Mouse (Mus musculus) cortical plate, adult 2 months (tissue): ENCODE measurements around the gene Slc8a2. TPM values are rescaled to one million over a fixed set of nuclear protein-coding genes. Genes with fewer than 3 reads are reported as not detected.
A peak's percentile ranks its signal among the peaks of the same experiment; 100 is the strongest.

Experiments used
- H3K27ac ChIP-seq: fragments of 200-500 bp; 2 replicates; pipeline ENCODE4 v1.5.1; 2012; ENCODE audit warnings: low read length, control low read depth, inconsistent platforms; ENCODE audit not compliant: insufficient read depth
- H3K4me1 ChIP-seq: fragments of 200-500 bp; 2 replicates; pipeline ENCODE4 v1.6.1; 2011; ENCODE audit warnings: low read length; ENCODE audit not compliant: control insufficient read depth, insufficient read depth
- H3K4me3 ChIP-seq: fragments of 200-500 bp; 2 replicates; pipeline ENCODE4 v1.5.1; 2011; ENCODE audit warnings: mild to moderate bottlenecking, low read length, control low read depth; ENCODE audit not compliant: insufficient read depth
- CTCF ChIP-seq: fragments of 200-500 bp; IDR thresholded peaks from 2 replicates; pipeline ENCODE4 v1.5.1; 2011; ENCODE audit warnings: mild to moderate bottlenecking, control low read depth, low read length; ENCODE audit not compliant: insufficient read depth; ENCODE audit errors: extremely low read depth
- POLR2A ChIP-seq: fragments of 200-500 bp; IDR thresholded peaks from 2 replicates; pipeline ENCODE4 v1.6.1; 2011; ENCODE audit warnings: mild to moderate bottlenecking, low read length, control low read depth; ENCODE audit not compliant: insufficient read depth; ENCODE audit errors: extremely low read depth
- polyA plus RNA-seq: library from polyadenylated mRNA; depleted of rRNA; stranded (reverse); fragments of >200 nt; gene quantifications from 2 replicates; pipeline ENCODE4 v1.2.3, GENCODE M21; 2012; rRNA removed

Slc8a2 gene
- 164 and 183 TPM in 2 replicates for polyA plus RNA-seq

GRCm38 (mm10) chr7:16129421-16129845 is at the start of gene Slc8a2:
Gene Slc8a2, plus strand, starts transcription at chr7:16129826.
- Histone ChIP-seq H3K4me1 (peaks cover 6% of the 10 kb centered on the region), H3K4me3 (peak within 1 kb of the TSS; percentile 43), H3K27ac (peak within 1 kb of the TSS; percentile 72)
- TF ChIP-seq CTCF: no peak
- TF ChIP-seq POLR2A: peak; percentile 79

DNA sequence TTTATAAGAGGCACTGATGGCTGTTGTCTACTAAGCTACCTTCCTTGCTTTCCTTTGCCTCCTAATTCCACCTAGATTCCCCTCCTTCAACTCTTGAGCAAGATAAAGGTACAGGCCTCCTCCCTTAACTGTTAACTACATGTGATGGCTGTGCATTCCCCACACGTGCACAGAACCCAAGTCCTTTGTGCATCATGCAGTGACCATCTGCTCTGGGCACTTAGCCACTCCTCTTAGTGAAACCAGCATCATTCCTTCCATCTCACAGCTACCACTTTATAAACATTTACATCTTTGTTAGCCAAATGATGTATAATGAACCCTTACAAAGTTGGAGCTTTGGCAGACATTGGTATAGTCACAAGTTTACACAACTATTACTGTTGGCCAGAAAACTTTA is 49.7 kb upstream of the Slc8a2 start:
- Histone ChIP-seq H3K4me1 (no peaks in the 10 kb centered on the region), H3K27ac (no peak overlapping the region), H3K4me3 (no peak overlapping the region)
- TF ChIP-seq CTCF (no peak), POLR2A (no peak)

GRCm38 (mm10) chr7:16080581-16080980 is 49.0 kb upstream of the Slc8a2 start:
- no peak for TF ChIP-seq CTCF
- TF ChIP-seq POLR2A: no peak
- H3K4me1 ChIP-seq: no peaks in the 10 kb centered on the region

DNA sequence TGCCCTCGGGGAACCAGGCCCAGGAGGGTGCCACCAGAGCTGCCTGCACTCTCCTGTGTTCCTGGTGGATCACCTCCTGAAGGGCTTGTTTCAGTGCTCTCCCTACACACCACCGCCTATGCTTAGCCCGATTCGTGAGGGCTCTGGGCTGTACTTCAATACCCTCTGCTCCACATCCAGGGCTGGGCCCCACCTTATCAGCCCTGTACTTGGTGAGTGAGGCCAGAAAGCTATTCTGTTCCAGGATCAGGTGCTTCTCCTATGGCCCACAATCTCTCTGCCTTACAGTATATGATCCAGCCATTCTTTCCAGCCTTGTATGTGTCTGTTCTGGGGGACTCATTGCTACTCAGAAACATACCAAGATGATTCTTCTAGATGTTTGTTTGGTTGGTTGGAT is 46.3 kb upstream of the Slc8a2 start:
- H3K4me3 ChIP-seq: no peak overlapping the region
- TF ChIP-seq CTCF: no peak
- no peak for TF ChIP-seq POLR2A
- H3K27ac ChIP-seq: no peak overlapping the region
- no peaks in the 10 kb centered on the region for H3K4me1 ChIP-seq

More at GRCm38 (mm10) chr7:16080581-16080980, 49.0 kb upstream of the Slc8a2 start:
- no peak overlapping the region for H3K4me3 ChIP-seq
- H3K27ac ChIP-seq: no peak overlapping the region

GRCm38 (mm10) chr7:16087587-16087986 is 42.0 kb upstream of the Slc8a2 start:
- TF ChIP-seq CTCF (no peak), POLR2A (no peak)
- no peak overlapping the region for H3K27ac ChIP-seq

DNA sequence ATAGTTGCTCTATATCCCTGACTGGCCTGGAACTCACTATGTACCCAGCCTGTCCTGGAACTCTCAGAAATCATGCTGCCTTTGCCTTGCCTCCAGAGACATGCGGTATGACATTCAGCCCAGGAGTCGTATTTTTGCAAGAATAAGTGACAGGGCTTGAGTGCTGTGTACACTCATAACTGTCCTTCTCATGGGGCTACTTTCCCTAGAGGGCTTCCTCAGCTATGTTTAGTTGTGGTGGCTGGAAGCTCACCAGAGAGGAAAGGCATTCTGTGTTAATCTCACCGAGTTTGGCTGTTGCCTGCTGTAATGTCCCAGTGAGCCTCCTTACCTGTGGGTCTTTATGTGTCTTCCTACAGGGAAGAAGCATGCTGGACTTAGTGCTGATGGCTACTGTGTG is 35.0 kb upstream of the Slc8a2 start:
- TF ChIP-seq POLR2A (no peak), CTCF (no peak)
- Histone ChIP-seq H3K4me3 (no peak overlapping the region), H3K27ac (no peak overlapping the region), H3K4me1 (no peaks in the 10 kb centered on the region)

More at GRCm38 (mm10) chr7:16087587-16087986, 42.0 kb upstream of the Slc8a2 start:
- H3K4me1 ChIP-seq: no peaks in the 10 kb centered on the region
- no peak overlapping the region for H3K4me3 ChIP-seq

DNA sequence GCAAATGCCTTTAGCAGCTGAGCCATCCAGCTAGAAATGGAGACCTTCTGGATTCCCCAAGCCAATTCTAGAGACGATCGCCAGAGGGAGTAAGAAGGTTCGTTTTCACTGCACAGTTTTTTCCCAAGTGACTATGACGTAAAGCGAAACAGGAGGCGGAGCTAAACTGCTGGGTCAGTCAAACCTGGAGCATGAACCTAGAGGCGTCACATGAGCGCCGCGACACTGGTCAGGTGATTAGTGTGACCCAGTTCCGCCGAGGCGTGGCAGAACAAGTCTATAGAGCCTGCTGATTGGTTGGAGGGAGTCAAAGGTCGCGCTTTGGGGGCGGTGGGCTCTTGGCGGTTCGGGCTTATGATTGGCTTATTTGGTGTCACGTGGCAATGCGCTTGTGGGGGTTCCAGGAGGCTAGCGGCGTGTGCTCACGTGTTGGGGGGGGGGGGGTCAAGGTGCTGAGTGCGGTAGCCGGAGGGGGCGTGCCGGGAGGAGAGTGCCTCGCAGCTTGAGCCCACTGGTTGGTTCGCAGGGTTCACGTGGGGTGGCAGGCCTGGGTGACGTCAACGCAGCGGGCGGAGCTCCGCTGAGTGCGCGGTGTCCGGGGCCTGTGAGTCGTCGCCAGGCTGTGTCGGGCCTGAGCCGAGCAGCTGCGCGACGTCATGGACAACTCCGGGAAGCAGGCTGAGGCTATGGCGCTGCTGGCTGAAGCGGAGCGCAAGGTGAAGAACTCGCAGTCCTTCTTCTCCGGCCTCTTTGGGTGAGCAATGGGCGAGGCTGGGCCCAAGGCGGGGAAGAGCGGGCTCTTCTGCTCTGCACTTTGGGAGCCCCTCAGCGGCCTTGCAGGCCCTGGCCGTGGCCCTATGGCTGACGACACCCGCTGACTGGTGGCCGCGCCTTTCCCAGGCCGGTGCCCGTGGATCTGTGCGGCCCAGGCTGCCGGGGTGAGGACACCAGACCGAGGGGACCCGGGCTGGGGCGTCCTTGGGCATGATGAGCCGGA is 31.3 kb upstream of the Slc8a2 start, which contains the start of gene Napa:
Gene Napa (plus strand): TSS at position 438 of the 997 bp plus-strand sequence.
- Histone ChIP-seq H3K4me1 (peaks cover 11% of the 10 kb centered on the region), H3K4me3 (peak within 1 kb of the TSS; percentile 47), H3K27ac (peak within 1 kb of the TSS; percentile 57)
- peak; percentile 74 for TF ChIP-seq CTCF
- peak; percentile 94 for TF ChIP-seq POLR2A

GRCm38 (mm10) chr7:16099901-16100300 is 29.7 kb upstream of the Slc8a2 start:
- Histone ChIP-seq H3K4me1 (peaks cover 20% of the 10 kb centered on the region), H3K4me3 (peak overlapping the region; percentile 47; the same call in 1 of the 2 replicates), H3K27ac (no peak overlapping the region)
- TF ChIP-seq POLR2A (no peak), CTCF (no peak)

DNA sequence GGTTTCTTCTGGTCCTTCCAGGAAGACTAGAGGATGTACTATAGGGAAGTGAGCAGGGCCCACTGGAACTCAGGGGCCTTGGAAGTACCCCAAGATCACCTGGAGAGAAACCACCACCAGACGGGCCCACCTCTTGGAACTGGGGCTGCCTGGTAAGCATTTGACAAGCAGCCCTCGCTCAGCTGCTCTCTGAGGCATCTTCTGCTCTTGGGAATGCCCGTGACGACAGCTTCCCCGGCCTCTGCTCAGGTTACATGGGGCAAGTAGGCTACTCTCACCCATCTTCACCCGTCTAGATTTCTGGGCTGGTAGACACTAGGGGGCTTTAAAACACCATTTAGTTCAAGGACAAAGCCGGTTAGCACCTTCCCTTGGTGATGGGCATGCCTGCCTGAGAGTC is 28.5 kb upstream of the Slc8a2 start:
- TF ChIP-seq POLR2A (no peak), CTCF (no peak)

DNA sequence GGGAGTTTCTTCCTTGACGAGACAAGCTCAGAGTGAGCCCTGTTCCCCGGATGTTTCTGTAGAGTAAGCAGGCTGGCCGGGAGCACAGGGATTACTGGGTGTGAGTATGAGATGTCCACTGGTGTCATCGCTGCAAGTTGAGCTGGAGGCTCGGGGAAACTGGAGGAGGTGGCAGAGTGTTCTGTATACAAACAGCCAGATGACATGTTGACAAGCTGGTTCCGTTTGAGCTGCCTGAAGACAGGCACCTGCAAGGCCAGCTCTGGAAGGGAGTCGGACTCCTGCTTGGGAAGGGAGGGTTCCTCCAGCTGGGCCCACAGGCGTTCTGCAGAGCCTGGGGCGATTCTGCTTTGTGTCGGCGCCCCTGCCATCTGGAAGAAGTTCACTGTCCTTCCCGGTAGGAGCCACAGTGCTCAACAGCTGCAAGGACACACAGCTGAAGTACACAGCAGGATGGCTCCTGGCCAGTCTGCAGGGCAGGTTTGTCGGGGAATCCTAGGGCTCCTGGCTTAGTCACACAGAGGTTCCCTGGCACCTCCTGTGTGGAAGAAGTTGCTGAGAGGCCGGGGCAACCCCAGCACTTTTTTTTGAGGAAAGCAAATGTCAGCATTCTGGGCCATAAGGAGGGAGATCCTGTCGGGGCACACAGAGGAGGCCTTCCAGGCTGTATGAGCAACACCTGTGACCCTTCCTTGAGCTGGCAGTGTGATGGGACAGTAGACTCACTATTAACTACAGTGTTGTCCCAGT is 27.7 kb upstream of the Slc8a2 start:
- Histone ChIP-seq H3K27ac (peak overlapping the region; percentile 30), H3K4me1 (peaks cover 26% of the 10 kb centered on the region), H3K4me3 (peak overlapping the region; percentile 1; the same call in 1 of the 2 replicates)
- no peak for TF ChIP-seq CTCF
- no peak for TF ChIP-seq POLR2A

More for the DNA sequence above, 28.5 kb upstream of the Slc8a2 start:
- Histone ChIP-seq H3K4me3 (no peak overlapping the region), H3K4me1 (peaks cover 24% of the 10 kb centered on the region), H3K27ac (no peak overlapping the region)
